Mouse (Mus musculus) hindbrain, embryonic 14.5 days (tissue): Measurements from ENCODE around the gene Cerk. TPM values are rescaled to one million over a fixed set of nuclear protein-coding genes. Genes with fewer than 3 reads are reported as not detected.

Experiments
- ATAC-seq: fragments of 200-750 bp; cut with Nextera tagmentation; 2 replicates; pipeline ENCODE4 v1.8.0; 2017; ENCODE audit warnings: moderate number of reproducible peaks, mild to moderate bottlenecking, moderate TSS enrichment, moderate library complexity; ENCODE audit not compliant: low FRiP score
- DNase-seq: peaks from one replicate; pipeline ENCODE4 v3.0.0-alpha.2; 2015; ENCODE audit warnings: low spot score
- H3K27ac ChIP-seq: fragments of 300-500 bp; sonication (generic); 2 replicates; pipeline ENCODE4 v1.5.1; 2014; ENCODE audit warnings: mild to moderate bottlenecking, moderate library complexity
- H3K27me3 ChIP-seq: fragments of 300-500 bp; sonication (generic); 2 replicates; pipeline ENCODE4 v1.6.1; 2014; ENCODE audit warnings: mild to moderate bottlenecking, low read length, mixed read lengths; ENCODE audit not compliant: control insufficient read depth, insufficient read depth
- H3K36me3 ChIP-seq: fragments of 300-500 bp; sonication (generic); replicated peaks from 2 replicates; pipeline ENCODE4 v1.6.1; 2014; ENCODE audit not compliant: control insufficient read depth, insufficient read depth
- H3K4me1 ChIP-seq: fragments of 300-500 bp; sonication (generic); replicated peaks from 2 replicates; pipeline ENCODE4 v1.6.1; 2014; ENCODE audit warnings: antibody characterized with exemption, low read length, mixed read lengths; ENCODE audit not compliant: control insufficient read depth, insufficient read depth
- H3K4me2 ChIP-seq: fragments of 300-500 bp; sonication (generic); replicated peaks from 2 replicates; pipeline ENCODE4 v1.6.1; 2014; ENCODE audit warnings: mild to moderate bottlenecking, moderate library complexity
- H3K4me3 ChIP-seq: fragments of 300-500 bp; sonication (generic); replicated peaks from 2 replicates; pipeline ENCODE4 v1.5.1; 2014; ENCODE audit warnings: mild to moderate bottlenecking, low read length
- H3K9ac ChIP-seq: fragments of 300-500 bp; sonication (generic); 2 replicates; pipeline ENCODE4 v1.6.1; 2014
- H3K9me3 ChIP-seq: fragments of 300-500 bp; sonication (generic); 2 replicates; pipeline ENCODE4 v1.6.1; 2016; ENCODE audit warnings: low read length; ENCODE audit not compliant: control insufficient read depth
- WGBS: fragments of 180-500 bp; shearing (Covaris S2); extraction: QIAGEN DNeasy Blood & Tissue Kit; methylation state at CpG from one replicate; pipeline ENCODE4 v1.1.7; 2014; 5-methylcytosine and 5-hydroxymethylcytosine counted together
- polyA plus RNA-seq: library from polyadenylated mRNA; unstranded; fragments of >200 nt; fragmentation: Nextera tagmentation; extraction: Ambion mirVana; gene quantifications from 2 replicates; pipeline ENCODE4 v1.2.1, GENCODE M21; 2014

Gene Cerk
- polyA plus RNA-seq, 1 experiment from 2014 or later: 28.3 TPM

DNA sequence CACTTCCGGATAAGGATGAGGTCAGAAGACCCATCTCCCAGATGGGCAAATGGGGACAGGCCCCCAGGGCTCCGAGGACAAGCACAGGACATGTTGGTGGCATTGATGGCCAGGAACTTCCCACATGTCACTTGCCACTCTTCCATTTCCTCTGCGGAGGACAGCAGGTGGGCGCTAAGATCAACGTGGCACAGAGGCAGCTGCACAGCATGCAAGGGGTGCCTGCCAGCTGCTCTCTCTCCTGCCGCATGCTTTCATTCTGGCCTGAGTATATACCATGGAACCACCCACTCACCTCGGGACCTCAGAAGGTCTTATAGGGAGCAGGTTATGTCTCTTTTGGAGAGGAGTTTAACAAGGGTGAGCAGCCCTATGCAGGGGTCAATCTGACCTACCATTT is 41.4 kb downstream of the Cerk start:
- H3K9me3 ChIP-seq: no peaks in the 10 kb centered on the region
- no peak overlapping the region for H3K4me2 ChIP-seq
- ATAC-seq (no peak), DNase-seq (no peak)
- no peak overlapping the region for H3K9ac ChIP-seq
- 74% methylated on average over 7 of the region's 7 CpGs for WGBS
- H3K27ac ChIP-seq: no peak overlapping the region
- no peak overlapping the region for H3K4me3 ChIP-seq
- H3K36me3 ChIP-seq: peaks cover 62% of the 10 kb centered on the region
- H3K27me3 ChIP-seq: no peaks in the 10 kb centered on the region
- no peaks in the 10 kb centered on the region for H3K4me1 ChIP-seq

DNA sequence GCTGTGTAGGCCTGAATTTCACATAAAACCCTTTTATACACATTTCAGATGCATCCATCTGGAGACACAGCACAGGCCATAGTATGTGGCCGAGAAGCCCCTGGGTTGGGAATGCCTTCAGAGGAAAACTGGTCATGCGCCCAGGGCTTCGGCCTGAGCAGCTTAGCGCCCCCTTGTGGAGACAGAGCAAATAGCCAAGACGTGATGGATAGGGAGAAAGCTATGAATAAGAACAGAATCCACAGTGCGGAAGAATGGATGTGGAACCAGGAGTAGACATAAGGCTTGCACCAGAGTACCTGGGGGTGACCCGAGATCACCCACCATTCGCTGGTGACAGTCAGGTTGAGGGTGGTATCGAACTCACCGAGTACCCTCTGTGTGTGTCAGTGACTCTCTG is 45.6 kb downstream of the Cerk start:
- WGBS: 28% methylated on average over 10 of the region's 10 CpGs
- DNase-seq: peak; percentile 84
- peaks cover 55% of the 10 kb centered on the region for H3K36me3 ChIP-seq
- H3K4me3 ChIP-seq: no peak overlapping the region
- no peak overlapping the region for H3K4me2 ChIP-seq
- H3K4me1 ChIP-seq: no peaks in the 10 kb centered on the region
- ATAC-seq: no peak; the same call in 1 of the 2 replicates
- no peaks in the 10 kb centered on the region for H3K9me3 ChIP-seq
- no peak overlapping the region for H3K9ac ChIP-seq
- no peaks in the 10 kb centered on the region for H3K27me3 ChIP-seq
- no peak overlapping the region for H3K27ac ChIP-seq

DNA sequence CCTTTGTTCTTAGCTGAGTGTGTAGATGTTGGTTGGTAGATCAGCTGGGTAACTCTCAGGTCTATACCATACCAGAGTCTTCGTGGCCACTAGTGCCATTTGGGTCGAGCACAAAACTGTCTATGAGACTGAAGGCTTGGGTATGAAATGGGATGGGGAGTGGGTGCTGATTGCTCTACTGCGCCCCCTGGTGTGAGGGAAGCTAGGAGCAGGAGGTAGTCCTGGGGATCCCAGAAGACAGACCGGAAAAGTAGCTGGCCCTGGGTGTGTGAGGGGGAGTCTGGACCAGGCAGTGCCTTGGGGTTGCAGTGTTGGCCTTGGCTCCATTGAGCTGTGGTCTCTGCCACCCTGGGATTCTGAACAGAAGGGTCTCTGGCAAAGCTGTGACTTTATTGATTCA is 48.3 kb downstream of the Cerk start:
- H3K9ac ChIP-seq: no peak overlapping the region
- no peaks in the 10 kb centered on the region for H3K9me3 ChIP-seq
- H3K4me1 ChIP-seq: no peaks in the 10 kb centered on the region
- DNase-seq (no peak), ATAC-seq (no peak)
- 75% methylated on average over 4 of the region's 4 CpGs for WGBS
- H3K27ac ChIP-seq: no peak overlapping the region
- H3K4me2 ChIP-seq: no peak overlapping the region
- H3K36me3 ChIP-seq: peaks cover 60% of the 10 kb centered on the region
- no peak overlapping the region for H3K4me3 ChIP-seq
- no peaks in the 10 kb centered on the region for H3K27me3 ChIP-seq

DNA sequence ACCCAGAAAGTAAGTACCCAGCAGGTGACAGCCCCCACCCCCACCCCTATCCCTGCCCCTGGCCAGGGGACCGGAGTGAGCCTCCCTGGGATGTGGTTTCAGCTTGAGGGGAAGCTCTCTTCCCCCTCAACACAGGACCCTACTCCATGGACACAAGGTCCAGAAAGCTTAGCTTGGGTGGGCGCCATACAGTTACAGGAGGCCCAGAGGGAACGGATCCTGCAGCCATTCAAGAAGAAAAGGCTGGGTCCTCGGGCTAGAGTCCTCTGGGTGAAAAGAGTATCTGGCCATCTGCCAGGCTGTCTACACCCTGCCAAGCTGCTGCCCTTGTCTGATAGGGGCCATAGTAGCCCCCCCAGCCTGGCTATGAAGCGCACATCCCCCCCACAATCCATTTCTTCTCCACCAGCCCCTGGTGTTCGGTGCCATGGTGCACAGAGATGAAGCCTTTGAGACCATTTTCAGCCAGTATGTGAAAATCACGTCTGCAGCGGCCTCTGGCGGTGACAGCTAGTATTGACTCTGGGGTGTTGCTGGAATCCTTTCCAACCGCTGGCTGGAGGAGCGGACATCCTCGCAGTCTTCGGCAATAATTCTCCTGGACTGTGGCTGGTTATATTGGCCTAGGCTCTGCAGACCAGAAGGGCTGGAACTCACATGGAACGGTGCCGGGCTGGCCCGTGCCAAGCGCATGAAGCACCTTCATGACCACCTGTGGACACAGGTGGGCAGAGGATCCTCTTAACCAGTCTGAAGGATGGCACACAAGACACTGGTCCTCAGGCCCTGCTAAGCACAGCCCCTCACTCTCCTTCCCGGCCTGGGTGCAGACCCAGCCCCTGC is 50.8 kb downstream of the Cerk start:
- peak overlapping the region; percentile 66 for H3K27ac ChIP-seq
- no peak overlapping the region for H3K4me3 ChIP-seq
- DNase-seq (peak; percentile 96), ATAC-seq (peak; percentile 65)
- H3K4me1 ChIP-seq: no peaks in the 10 kb centered on the region
- WGBS: 42% methylated on average over 18 of the region's 18 CpGs
- H3K9ac ChIP-seq: no peak overlapping the region
- H3K36me3 ChIP-seq: peaks cover 65% of the 10 kb centered on the region
- H3K9me3 ChIP-seq: no peaks in the 10 kb centered on the region
- H3K4me2 ChIP-seq: no peak overlapping the region
- H3K27me3 ChIP-seq: no peaks in the 10 kb centered on the region

DNA sequence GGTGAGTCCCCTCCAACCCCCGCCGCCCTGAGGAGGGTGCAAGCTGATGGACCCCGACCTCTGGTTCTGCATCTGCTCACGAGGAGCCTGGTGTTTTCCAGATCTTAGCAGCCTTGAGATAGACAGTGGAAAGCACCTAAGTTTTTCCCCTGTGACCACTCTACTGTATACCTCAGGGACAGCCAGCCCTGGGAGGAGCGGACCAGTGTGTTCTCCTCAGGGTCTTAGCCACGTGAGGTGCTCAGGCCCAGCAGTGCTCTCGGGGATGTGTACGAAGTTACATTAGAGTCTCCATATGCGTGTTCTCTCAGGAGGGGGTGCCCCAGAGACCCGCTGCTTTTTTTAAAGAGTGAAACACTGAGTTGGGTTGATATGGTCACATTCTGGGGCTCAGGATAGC is 55.3 kb downstream of the Cerk start:
- no peaks in the 10 kb centered on the region for H3K4me1 ChIP-seq
- H3K27me3 ChIP-seq: no peaks in the 10 kb centered on the region
- H3K9me3 ChIP-seq: no peaks in the 10 kb centered on the region
- no peak overlapping the region for H3K9ac ChIP-seq
- ATAC-seq: no peak
- H3K4me3 ChIP-seq: no peak overlapping the region
- WGBS: 92% methylated on average over 10 of the region's 10 CpGs
- H3K4me2 ChIP-seq: no peak overlapping the region
- H3K36me3 ChIP-seq: peaks cover 88% of the 10 kb centered on the region
- DNase-seq: no peak
- no peak overlapping the region for H3K27ac ChIP-seq

DNA sequence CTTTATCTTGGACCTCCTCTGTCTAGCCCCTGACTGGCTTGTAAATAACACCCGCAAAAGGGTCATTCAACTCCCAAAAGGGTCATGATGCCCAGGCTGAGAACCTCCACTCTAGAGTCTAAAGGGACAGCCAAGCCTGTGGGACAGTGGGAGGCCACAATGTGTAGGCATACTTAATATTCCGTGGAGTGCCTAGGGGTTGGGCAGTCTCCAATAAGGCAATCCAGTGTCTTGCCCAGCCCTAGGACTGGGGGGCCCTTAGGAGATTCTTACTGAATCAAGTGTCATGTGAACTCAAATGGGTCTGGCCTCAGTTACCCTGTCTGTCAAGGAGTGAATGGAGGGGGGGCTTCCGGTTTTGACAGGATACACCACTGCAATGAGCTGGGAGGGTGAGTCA is 56.9 kb downstream of the Cerk start:
- Histone ChIP-seq H3K4me1 (no peaks in the 10 kb centered on the region), H3K9ac (no peak overlapping the region), H3K9me3 (no peaks in the 10 kb centered on the region), H3K27me3 (no peaks in the 10 kb centered on the region), H3K36me3 (peaks cover 86% of the 10 kb centered on the region), H3K4me3 (no peak overlapping the region), H3K27ac (no peak overlapping the region), H3K4me2 (no peak overlapping the region)
- no peak for ATAC-seq
- no peak for DNase-seq
- 74% methylated on average over 3 of the region's 3 CpGs for WGBS

DNA sequence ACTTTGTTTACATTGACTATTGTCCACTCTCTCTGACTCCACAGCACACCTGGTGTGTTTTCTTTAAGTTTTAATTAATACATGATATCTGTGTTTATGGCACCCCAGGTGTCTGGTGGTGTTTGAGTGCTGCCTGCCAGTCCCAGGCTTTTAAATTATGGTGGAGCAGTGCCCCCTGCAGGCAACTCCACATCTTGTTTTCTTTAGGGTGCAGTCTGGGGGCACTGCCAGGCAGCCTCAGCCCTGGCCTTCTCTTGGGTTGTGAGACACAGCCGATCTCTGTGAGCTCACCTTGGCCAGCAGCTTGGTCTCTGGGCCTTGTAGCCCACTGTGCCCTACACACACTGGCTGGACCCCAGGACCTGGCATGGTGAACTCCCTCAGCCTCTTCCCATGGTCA is 61.6 kb downstream of the Cerk start:
- Histone ChIP-seq H3K36me3 (peaks cover 85% of the 10 kb centered on the region), H3K4me1 (no peaks in the 10 kb centered on the region), H3K9ac (no peak overlapping the region), H3K27ac (no peak overlapping the region), H3K27me3 (no peaks in the 10 kb centered on the region), H3K4me2 (no peak overlapping the region), H3K4me3 (no peak overlapping the region), H3K9me3 (no peaks in the 10 kb centered on the region)
- 67% methylated on average over 1 of the region's 1 CpGs for WGBS
- DNase-seq (peak; percentile 61), ATAC-seq (0 out of 2 replicates have a peak, but pooled peaks have one; percentile 21)

DNA sequence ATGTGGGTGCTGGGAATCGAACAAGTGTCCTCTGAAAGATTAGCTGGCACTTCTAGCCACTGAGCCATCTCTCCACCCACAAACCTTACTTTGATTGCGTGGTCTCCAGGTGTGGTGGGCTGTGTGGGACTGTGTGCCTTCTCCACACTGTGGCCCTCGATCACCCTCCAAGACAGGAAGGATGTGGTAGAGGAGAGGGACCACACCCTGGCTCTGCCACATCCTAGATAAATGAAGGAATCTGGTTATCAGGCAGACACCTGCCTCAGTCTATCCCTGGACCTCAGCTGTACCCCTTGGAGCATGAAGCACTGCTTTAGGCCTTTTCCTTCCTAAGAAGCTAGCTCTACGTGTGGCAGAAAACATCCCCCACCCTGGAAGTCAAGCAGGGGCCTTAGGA is 62.5 kb downstream of the Cerk start:
- no peak for DNase-seq
- Histone ChIP-seq H3K4me1 (no peaks in the 10 kb centered on the region), H3K9me3 (no peaks in the 10 kb centered on the region), H3K27me3 (no peaks in the 10 kb centered on the region), H3K27ac (no peak overlapping the region), H3K36me3 (peaks cover 85% of the 10 kb centered on the region), H3K4me3 (no peak overlapping the region), H3K9ac (no peak overlapping the region), H3K4me2 (no peak overlapping the region)
- no peak for ATAC-seq
- WGBS: 89% methylated on average over 4 of the region's 4 CpGs

DNA sequence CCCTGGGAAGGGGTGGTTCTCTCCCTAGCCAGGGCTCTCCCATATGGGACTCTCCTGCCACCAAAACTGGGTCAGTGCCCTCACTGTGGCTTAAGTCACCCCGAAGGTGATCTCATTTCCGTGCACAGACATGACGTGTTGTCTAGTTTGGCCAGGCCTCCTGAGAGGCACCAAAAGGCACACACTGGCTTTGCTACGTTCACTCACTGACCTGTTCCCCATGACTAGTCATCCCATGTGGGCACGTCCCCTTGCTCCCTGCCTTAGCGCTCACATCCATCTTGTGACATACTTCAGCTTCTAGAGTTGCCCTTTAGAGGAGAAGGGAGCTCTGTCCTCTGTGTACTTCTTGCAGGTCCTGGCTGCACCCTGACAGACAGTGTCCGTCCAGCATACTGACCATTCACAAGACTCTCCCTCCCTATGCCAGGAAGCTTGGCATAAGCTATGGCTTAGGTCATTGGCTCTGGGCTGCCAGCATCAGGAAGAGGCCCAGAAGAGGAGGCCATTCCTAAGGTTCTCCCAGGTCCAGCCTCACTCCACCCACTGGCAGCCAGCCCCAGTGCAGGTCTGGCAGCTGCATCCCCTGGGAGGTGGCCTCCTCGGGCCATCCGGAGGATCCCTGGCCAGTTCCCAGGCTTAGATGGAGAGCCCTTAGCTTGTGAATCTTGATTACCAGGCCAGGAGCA is 63.5 kb downstream of the Cerk start:
- 89% methylated on average over 9 of the region's 9 CpGs for WGBS
- no peak overlapping the region for H3K9ac ChIP-seq
- no peak overlapping the region for H3K27ac ChIP-seq
- H3K4me1 ChIP-seq: no peaks in the 10 kb centered on the region
- no peak overlapping the region for H3K4me2 ChIP-seq
- ATAC-seq (no peak), DNase-seq (no peak)
- H3K4me3 ChIP-seq: no peak overlapping the region
- no peaks in the 10 kb centered on the region for H3K27me3 ChIP-seq
- peaks cover 76% of the 10 kb centered on the region for H3K36me3 ChIP-seq
- no peaks in the 10 kb centered on the region for H3K9me3 ChIP-seq
